Mouse (Mus musculus) embryonic facial prominence, embryonic 10.5 days (tissue): ENCODE measurements at regions not wholly inside any gene's neighbourhood (a gene's known extent, or its start where the extent isn't known, plus 50 kb on each side); places are given as distances from the start of the nearest gene placed in this dataset.

Experiments used
- DNase-seq: peaks from one replicate; pipeline ENCODE4 v3.0.0-alpha.2; 2017; ENCODE audit warnings: low spot score
- H3K27ac ChIP-seq: fragments of 300-500 bp; sonication (generic); replicated peaks from 2 replicates; pipeline ENCODE4 v1.5.1; 2016; ENCODE audit warnings: mild to moderate bottlenecking
- H3K27me3 ChIP-seq: fragments of 300-500 bp; sonication (generic); replicated peaks from 2 replicates; pipeline ENCODE4 v1.6.1; 2016; ENCODE audit warnings: low read depth, mild to moderate bottlenecking; ENCODE audit not compliant: poor library complexity, severe bottlenecking
- H3K36me3 ChIP-seq: fragments of 300-500 bp; sonication (generic); replicated peaks from 2 replicates; pipeline ENCODE4 v1.6.1; 2016; ENCODE audit warnings: mild to moderate bottlenecking, moderate library complexity
- H3K4me1 ChIP-seq: fragments of 300-500 bp; sonication (generic); 2 replicates; pipeline ENCODE4 v1.6.1; 2016
- H3K4me3 ChIP-seq: fragments of 300-500 bp; sonication (generic); 2 replicates; pipeline ENCODE4 v1.5.1; 2016; ENCODE audit warnings: mild to moderate bottlenecking, moderate library complexity
- H3K9me3 ChIP-seq: fragments of 300-500 bp; sonication (generic); 2 replicates; pipeline ENCODE4 v1.6.1; 2016; ENCODE audit warnings: mild to moderate bottlenecking
- WGBS: fragments of 180-500 bp; shearing (Covaris S2); methylation state at CpG from one replicate; pipeline ENCODE4 v1.1.7; 2016; 5-methylcytosine and 5-hydroxymethylcytosine counted together

- H3K4me3 ChIP-seq = peak overlapping the region; percentile 26; the same call in 1 of the 2 replicates
- DNase-seq = peak; percentile 85
- H3K4me1 ChIP-seq = peaks cover 37% of the 10 kb centered on the region
- WGBS = 37% methylated on average over 30 of the region's 30 CpGs
- peaks cover 16% of the 10 kb centered on the region for H3K27me3 ChIP-seq
- H3K9me3 ChIP-seq = no peaks in the 10 kb centered on the region
- H3K36me3 ChIP-seq = no peaks in the 10 kb centered on the region
- H3K27ac ChIP-seq = peak overlapping the region; percentile 54
These were observed 107.5 kb downstream of the Gm45692 start for GRCm38 (mm10) chr8:26226612-26227528.

DNA sequence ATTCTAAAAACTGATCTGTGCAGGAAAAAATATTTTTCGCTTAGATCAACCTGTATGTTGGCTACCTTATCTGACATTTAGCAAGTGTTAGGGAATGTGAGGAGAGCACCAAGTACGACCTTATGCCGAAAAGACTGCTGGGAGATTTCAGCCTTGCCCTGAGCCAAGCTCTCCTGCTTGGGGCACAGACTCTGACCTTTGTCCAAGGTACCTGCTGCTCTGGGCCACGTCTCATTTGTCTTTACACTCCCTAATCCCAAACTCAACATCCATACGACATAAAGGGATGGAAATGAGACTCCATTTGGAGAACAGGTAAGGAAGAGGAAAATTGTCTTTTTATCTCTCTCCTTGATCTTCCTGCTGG, 108.2 kb downstream of the Gm45692 start:
- H3K27ac ChIP-seq = no peak overlapping the region
- H3K36me3 ChIP-seq = no peaks in the 10 kb centered on the region
- peaks cover 16% of the 10 kb centered on the region for H3K27me3 ChIP-seq
- WGBS = 38% methylated on average over 5 of the region's 5 CpGs
- no peaks in the 10 kb centered on the region for H3K9me3 ChIP-seq
- H3K4me1 ChIP-seq = peaks cover 37% of the 10 kb centered on the region
- no peak for DNase-seq
- H3K4me3 ChIP-seq = no peak overlapping the region

- Histone ChIP-seq H3K27me3 (peaks cover 6% of the 10 kb centered on the region; the same call in 1 of the 2 replicates), H3K9me3 (peaks cover 5% of the 10 kb centered on the region; the same call in 1 of the 2 replicates), H3K27ac (no peak overlapping the region), H3K4me3 (no peak overlapping the region), H3K36me3 (no peaks in the 10 kb centered on the region), H3K4me1 (peaks cover 35% of the 10 kb centered on the region)
- 94% methylated on average over 8 of the region's 8 CpGs for WGBS
- no peak for DNase-seq
These were observed 110.2 kb downstream of the Gm45692 start for GRCm38 (mm10) chr8:26229548-26229947.

- DNase-seq = no peak
- H3K27me3 ChIP-seq = no peaks in the 10 kb centered on the region
- no peak overlapping the region for H3K27ac ChIP-seq
- H3K4me3 ChIP-seq = no peak overlapping the region
- H3K9me3 ChIP-seq = peaks cover 3% of the 10 kb centered on the region; the same call in 1 of the 2 replicates
- WGBS = 91% methylated on average over 2 of the region's 2 CpGs
- H3K36me3 ChIP-seq = no peaks in the 10 kb centered on the region
- H3K4me1 ChIP-seq = no peaks in the 10 kb centered on the region
These were observed 119.7 kb downstream of the Gm45692 start for GRCm38 (mm10) chr8:26239075-26239474.

GRCm38 (mm10) chr8:26239604-26240003, 120.3 kb downstream of the Gm45692 start:
- Histone ChIP-seq H3K4me3 (no peak overlapping the region), H3K27me3 (no peaks in the 10 kb centered on the region), H3K36me3 (no peaks in the 10 kb centered on the region), H3K9me3 (no peaks in the 10 kb centered on the region), H3K4me1 (no peaks in the 10 kb centered on the region), H3K27ac (no peak overlapping the region)
- 74% methylated on average over 4 of the region's 4 CpGs for WGBS
- no peak for DNase-seq

- no peak for DNase-seq
- Histone ChIP-seq H3K36me3 (no peaks in the 10 kb centered on the region), H3K9me3 (no peaks in the 10 kb centered on the region), H3K27me3 (0 out of 2 replicates have a peak, but pooled peaks cover 4% of the 10 kb centered on the region), H3K4me3 (no peak overlapping the region), H3K4me1 (peaks cover 4% of the 10 kb centered on the region), H3K27ac (no peak overlapping the region)
- 90% methylated on average over 4 of the region's 4 CpGs for WGBS
These were observed 124.4 kb downstream of the Gm45692 start for GRCm38 (mm10) chr8:26243743-26244142.

DNA sequence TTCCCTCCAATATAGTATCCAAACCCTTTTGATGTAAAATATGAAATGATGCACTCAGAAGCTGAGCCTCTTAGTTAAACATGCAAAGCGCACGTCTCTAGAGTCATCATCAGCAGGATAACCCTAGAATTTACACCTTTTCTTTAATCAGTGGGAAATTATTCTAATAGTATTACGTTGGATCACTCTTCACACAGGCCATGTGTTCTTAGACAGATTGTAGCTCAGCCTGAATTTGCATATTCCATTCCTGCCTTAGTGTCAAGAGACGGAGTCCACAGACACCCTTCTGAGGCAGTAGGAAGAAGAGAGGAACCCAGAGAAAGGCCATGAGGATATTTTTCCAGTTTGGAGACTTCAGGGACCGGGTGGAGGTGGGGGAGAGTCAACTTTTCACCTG, 125.0 kb downstream of the Gm45692 start:
- no peak for DNase-seq
- Histone ChIP-seq H3K36me3 (no peaks in the 10 kb centered on the region), H3K27me3 (0 out of 2 replicates have a peak, but pooled peaks cover 4% of the 10 kb centered on the region), H3K9me3 (no peaks in the 10 kb centered on the region), H3K4me1 (peaks cover 4% of the 10 kb centered on the region), H3K4me3 (no peak overlapping the region), H3K27ac (no peak overlapping the region)
- 91% methylated on average over 5 of the region's 5 CpGs for WGBS

DNA sequence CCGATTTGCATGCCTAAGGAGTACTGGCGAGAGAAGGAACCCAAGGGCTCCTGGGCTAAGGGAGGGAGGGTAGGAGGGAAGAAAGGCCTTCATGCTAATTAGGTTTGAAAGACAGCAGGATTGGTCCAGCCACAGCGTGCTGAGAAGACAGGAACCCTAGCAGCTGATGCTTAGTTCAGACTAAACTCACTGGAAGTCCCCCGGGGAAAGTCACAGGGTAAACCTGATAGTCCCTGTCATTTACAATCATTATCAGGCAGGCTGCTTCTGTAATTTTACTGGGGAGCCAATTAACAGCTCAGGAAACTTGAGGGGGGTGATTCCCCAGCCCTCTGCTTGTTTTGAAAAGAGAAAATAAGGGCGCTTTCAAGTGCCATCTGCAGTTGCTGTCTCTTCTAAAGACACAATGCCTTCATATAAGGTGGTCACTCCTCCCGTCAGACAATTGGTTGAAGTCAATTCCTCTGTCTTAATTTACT, 135.9 kb downstream of the Gm45692 start:
- no peaks in the 10 kb centered on the region for H3K36me3 ChIP-seq
- no peak overlapping the region for H3K4me3 ChIP-seq
- H3K27me3 ChIP-seq = no peaks in the 10 kb centered on the region
- peaks cover 12% of the 10 kb centered on the region for H3K4me1 ChIP-seq
- peak; percentile 49 for DNase-seq
- 0 out of 2 replicates have a peak overlapping the region, but pooled peaks have one; percentile 1 for H3K27ac ChIP-seq
- WGBS = 5% methylated on average over 6 of the region's 6 CpGs
- peaks cover 14% of the 10 kb centered on the region for H3K9me3 ChIP-seq

DNA sequence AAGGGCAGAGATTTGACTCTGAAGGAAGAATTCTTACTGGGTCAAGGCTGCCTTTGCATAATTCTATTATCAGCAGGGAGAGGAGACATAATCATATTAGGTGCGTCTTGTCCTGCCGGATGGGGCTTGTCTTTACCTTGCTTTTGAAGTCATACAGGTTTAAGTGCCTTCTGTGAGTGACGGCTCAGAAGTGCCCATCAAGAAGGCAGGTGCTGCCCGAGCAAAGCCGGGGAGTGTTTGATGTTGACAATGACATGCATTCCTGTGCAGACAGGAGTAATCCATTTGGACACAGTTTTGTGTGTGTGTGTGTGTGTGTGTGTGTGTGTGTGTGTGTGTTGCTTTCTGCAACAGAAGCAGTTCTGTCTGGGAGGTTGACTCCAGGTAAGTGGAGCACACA, 141.0 kb downstream of the Gm45692 start:
- no peak overlapping the region for H3K27ac ChIP-seq
- 59% methylated on average over 5 of the region's 5 CpGs for WGBS

GRCm38 (mm10) chr8:26262536-26262935, 143.2 kb downstream of the Gm45692 start:
- Histone ChIP-seq H3K27ac (no peak overlapping the region), H3K4me1 (peaks cover 31% of the 10 kb centered on the region), H3K36me3 (no peaks in the 10 kb centered on the region), H3K27me3 (no peaks in the 10 kb centered on the region), H3K9me3 (no peaks in the 10 kb centered on the region), H3K4me3 (no peak overlapping the region)
- 91% methylated on average over 10 of the region's 10 CpGs for WGBS
- DNase-seq = no peak

More for the DNA sequence above, 141.0 kb downstream of the Gm45692 start:
- 0 out of 2 replicates have a peak, but pooled peaks cover 3% of the 10 kb centered on the region for H3K9me3 ChIP-seq
- H3K27me3 ChIP-seq = no peaks in the 10 kb centered on the region
- H3K4me3 ChIP-seq = no peak overlapping the region
- peaks cover 14% of the 10 kb centered on the region for H3K4me1 ChIP-seq
- peak; percentile 49 for DNase-seq
- H3K36me3 ChIP-seq = no peaks in the 10 kb centered on the region

DNA sequence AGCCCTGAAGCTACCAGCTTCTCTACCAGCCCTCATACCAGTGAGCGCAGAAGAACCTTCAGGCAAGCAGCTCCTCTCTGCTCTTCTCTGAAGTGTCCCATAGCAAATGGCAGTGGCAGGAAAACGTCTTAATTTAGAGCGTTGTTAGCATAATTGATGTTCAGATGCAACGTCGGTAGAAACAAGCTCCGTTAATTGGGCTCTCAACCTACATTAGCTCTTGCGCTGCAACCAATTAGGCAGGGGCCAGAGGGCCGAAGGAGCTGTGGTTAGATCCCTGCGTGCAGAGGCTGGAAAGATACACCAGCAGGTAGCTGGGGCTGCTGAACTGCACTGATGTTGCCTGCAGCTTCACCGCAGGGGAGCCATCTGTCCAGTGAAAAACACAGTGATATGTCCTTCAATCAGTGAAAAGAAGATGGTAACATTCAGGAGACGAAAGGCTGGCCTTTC, 145.6 kb downstream of the Gm45692 start:
- Histone ChIP-seq H3K4me1 (peaks cover 54% of the 10 kb centered on the region), H3K27ac (peak overlapping the region; percentile 77; the same call in 1 of the 2 replicates), H3K4me3 (0 out of 2 replicates have a peak overlapping the region, but pooled peaks have one; percentile 19), H3K36me3 (no peaks in the 10 kb centered on the region), H3K27me3 (no peaks in the 10 kb centered on the region), H3K9me3 (no peaks in the 10 kb centered on the region)
- WGBS = 17% methylated on average over 11 of the region's 11 CpGs
- peak; percentile 42 for DNase-seq

DNA sequence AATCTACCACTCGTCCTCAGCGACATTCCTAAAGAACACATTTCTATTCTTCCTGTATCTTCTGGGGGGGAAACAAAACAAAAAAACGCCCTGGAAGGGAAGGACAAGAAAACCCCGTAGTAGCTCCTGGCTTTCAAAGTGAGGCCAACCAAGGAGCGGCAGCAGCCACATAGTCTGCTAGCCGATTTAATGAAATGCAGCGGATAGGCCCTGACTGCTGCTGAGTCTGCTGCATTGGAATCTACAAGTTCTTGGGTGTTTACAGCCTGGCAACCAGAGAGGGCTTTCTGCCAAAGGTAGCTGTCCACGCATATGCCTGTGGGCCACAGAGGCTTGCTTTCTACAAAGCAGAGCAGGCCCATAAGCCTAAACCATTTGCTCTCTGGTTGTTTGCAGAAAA, 146.0 kb downstream of the Gm45692 start:
- Histone ChIP-seq H3K9me3 (no peaks in the 10 kb centered on the region), H3K4me1 (peaks cover 54% of the 10 kb centered on the region), H3K36me3 (no peaks in the 10 kb centered on the region), H3K27me3 (no peaks in the 10 kb centered on the region), H3K4me3 (0 out of 2 replicates have a peak overlapping the region, but pooled peaks have one; percentile 19), H3K27ac (peak overlapping the region; percentile 77)
- DNase-seq = peak; percentile 43
- 20% methylated on average over 8 of the region's 8 CpGs for WGBS
